Comparison of ENCODE assay signal across 19 mouse cellular contexts in genomic region chr11:74842045-74842444, GRCm38 (mm10). TPM values are rescaled to one million over a fixed set of nuclear protein-coding genes. Genes with fewer than 3 reads are reported as not detected.
A peak's percentile ranks its signal among the peaks of the same experiment; 100 is the strongest.
DNase-seq lines count a peak whose midpoint lies in the region; ATAC-seq and TF ChIP-seq lines count a peak whose summit lies in the region.
"Had no signal": no experiment of that assay in that cellular context is flagged by ENCODE, and none has a peak within 500 bp of the region (broad histone marks: within the 10 kb centered on the region; RNA-seq: fewer than 3 reads in every experiment).

No protein-coding gene starts in this region.

- no peak for TF ChIP-seq CTCF in heart, postnatal 0 days (IDR thresholded peaks at IDR 0.05; ENCODE audit: low read depth)
- no peak for TF ChIP-seq CTCF in testis, adult 2 months (IDR thresholded peaks at IDR 0.05; ENCODE audit: control insufficient read depth, insufficient read depth, insufficient replicate concordance, low read depth, low read length)

- no peak for TF ChIP-seq POLR2A in testis, adult 2 months (IDR thresholded peaks at IDR 0.05; ENCODE audit: control insufficient read depth, low read depth, low read length)

- 82% methylated on average over 13 of the region's 13 CpGs for WGBS in heart, postnatal 0 days

- no peaks in the 10 kb centered on the region for H3K27me3 ChIP-seq in heart, postnatal 0 days (ENCODE audit: control insufficient read depth, insufficient read depth, low read length)
- H3K27me3 ChIP-seq in testis, adult 2 months (ENCODE audit: control insufficient read depth, insufficient read depth, low read length), result no peaks in the 10 kb centered on the region
- H3K27me3 ChIP-seq: embryonic facial prominence, embryonic 12.5 days; forebrain, embryonic 13.5 days; limb, embryonic 15.5 days had no signal

- intact Hi-C loops in heart, postnatal 25 days (cut with DNase I), result loop anchor here (5.0 kb wide), 1 partner anchor 205 kb away; no protein-coding TSS in a partner anchor

- no peak overlapping the region for H3K4me3 ChIP-seq in heart, postnatal 0 days (ENCODE audit: low read depth, low read length)
- H3K4me3 ChIP-seq in testis, adult 2 months (ENCODE audit: control insufficient read depth, low read depth, low read length), result peak overlapping the region; percentile 14; the same call in 1 of the 2 replicates
- H3K4me3 ChIP-seq: embryonic facial prominence, embryonic 12.5 days; erythroblast, embryonic 14.5 days; forebrain, embryonic 13.5 days; limb, embryonic 15.5 days had no signal

- H3K4me1 ChIP-seq in heart, postnatal 0 days (ENCODE audit: control insufficient read depth, insufficient read depth), result peaks cover 31% of the 10 kb centered on the region
- H3K4me1 ChIP-seq in testis, adult 2 months (ENCODE audit: control insufficient read depth, insufficient read depth, low read length), result peaks cover 20% of the 10 kb centered on the region

- peaks cover 3% of the 10 kb centered on the region; the same call in 1 of the 2 replicates for H3K9me3 ChIP-seq in heart, postnatal 0 days (replicated peaks; ENCODE audit: control insufficient read depth, low read length)
- H3K9me3 ChIP-seq: forebrain, embryonic 13.5 days; limb, embryonic 15.5 days had no signal

- H3K27ac ChIP-seq in heart, postnatal 0 days (ENCODE audit: low read depth), result 0 out of 2 replicates have a peak overlapping the region, but pooled peaks have one; percentile 63
- no peak overlapping the region for H3K27ac ChIP-seq in testis, adult 2 months (ENCODE audit: control insufficient read depth, insufficient read depth, low read depth, low read length)
- H3K27ac ChIP-seq: forebrain, embryonic 13.5 days; limb, embryonic 15.5 days had no signal

- no peak for ATAC-seq in heart, postnatal 0 days (ENCODE audit: insufficient read depth, low read depth)
- ATAC-seq: CD4-positive, CD25-positive, alpha-beta regulatory T cell, adult 4 months; forebrain, embryonic 13.5 days had no signal

- TF ChIP-seq EP300 in heart, postnatal 0 days (IDR thresholded peaks at IDR 0.05; ENCODE audit: low read depth), result no peak

- H3K9ac ChIP-seq in heart, postnatal 0 days (replicated peaks; ENCODE audit: low read depth, low read length), result no peak overlapping the region
- H3K9ac ChIP-seq: embryonic facial prominence, embryonic 12.5 days; limb, embryonic 15.5 days had no signal

- peak; percentile 34 to 44 for DNase-seq in cerebellum, adult 18-20 months
- DNase-seq in cerebellum, postnatal 36 days, result no peak
- no peak for DNase-seq in heart, postnatal 0 days (ENCODE audit: low spot score)
- DNase-seq in heart, postnatal 25 days (ENCODE audit: low spot score), result no peak
- DNase-seq in kidney, postnatal 10 days, result peak; percentile 16
- DNase-seq in kidney, adult 18-20 months, result no peak
- no peak for DNase-seq in testis, postnatal 14 days (ENCODE audit: low spot score)
- DNase-seq: gastrocnemius, postnatal 25 days; lung, adult 2 months; right cerebral cortex, postnatal 14 days; spleen, adult 18-20 months; thymus, adult 2 months had no signal

- H3K4me2 ChIP-seq in heart, postnatal 0 days (ENCODE audit: low read depth, low read length), result no peak overlapping the region
- H3K4me2 ChIP-seq: embryonic facial prominence, embryonic 12.5 days; forebrain, embryonic 13.5 days; heart, embryonic 11.5 days; limb, embryonic 15.5 days had no signal

- H3K36me3 ChIP-seq in heart, postnatal 0 days (replicated peaks; ENCODE audit: control insufficient read depth, insufficient read depth, low read length), result peaks cover 18% of the 10 kb centered on the region
- H3K36me3 ChIP-seq in testis, adult 2 months (ENCODE audit: control insufficient read depth, insufficient read depth, low read length), result no peaks in the 10 kb centered on the region

RNA-seq across cellular contexts. Expression of gene Mnt, which starts 11.3 kb away (rescaled TPM):
- total RNA-seq in heart, postnatal 0 days (2014; rRNA removed; ENCODE audit: low replicate concordance), result 9.0 TPM in 2 replicates
- 1.8 and 2.3 TPM in 2 replicates for polyA plus RNA-seq in heart, postnatal 0 days (2015; fragmentation: Nextera tagmentation; extraction: Ambion mirVana)
- 10 to 100 TPM in 1 of 2 experiments, 1 to 10 TPM in 1; 9.8 to 10.6 TPM for total RNA-seq in heart, postnatal 25 days (2021)
- polyA plus RNA-seq in testis, adult 2 months (2012; rRNA removed), result 42.6 and 44.0 TPM in 2 replicates

RNA-seq across cellular contexts. Expression of gene Sgsm2, which starts 54.8 kb away (rescaled TPM):
- 9.2 and 11.7 TPM in 2 replicates for total RNA-seq in heart, postnatal 0 days (2014; rRNA removed; ENCODE audit: low replicate concordance)
- 2.3 and 2.5 TPM in 2 replicates for polyA plus RNA-seq in heart, postnatal 0 days (2015; fragmentation: Nextera tagmentation; extraction: Ambion mirVana)
- 1 to 10 TPM; 4.8 to 6.7 TPM for total RNA-seq in heart, postnatal 25 days (2021)
- polyA plus RNA-seq in testis, adult 2 months (2012; rRNA removed), result 27.9 and 30.7 TPM in 2 replicates

RNA-seq across cellular contexts. Expression of gene Tsr1, which starts 55.8 kb away (rescaled TPM):
- total RNA-seq in heart, postnatal 0 days (2014; rRNA removed; ENCODE audit: low replicate concordance), result 17.5 and 20.9 TPM in 2 replicates
- polyA plus RNA-seq in heart, postnatal 0 days (2015; fragmentation: Nextera tagmentation; extraction: Ambion mirVana), result 11.2 and 13.3 TPM in 2 replicates
- total RNA-seq in heart, postnatal 25 days (2021), result 10 to 100 TPM; 15.6 to 17.0 TPM
- 14.7 and 15.1 TPM in 2 replicates for polyA plus RNA-seq in testis, adult 2 months (2012; rRNA removed)

Comparison
In these comparisons a context has a peak if more than half of its experiments do, and no peak if none do; other contexts are left out.
1. DNase-seq: peak in cerebellum, adult 18-20 months (2 of 2) and kidney, postnatal 10 days (single experiment); none in cerebellum, postnatal 36 days (0 of 2), heart, postnatal 0 days (single experiment), heart, postnatal 25 days (single experiment), kidney, adult 18-20 months (single experiment) and testis, postnatal 14 days (single experiment).